Mouse (Mus musculus) midbrain, embryonic 15.5 days (tissue): ENCODE measurements around the gene Arl6ip1. TPM values are rescaled to one million over a fixed set of nuclear protein-coding genes. Genes with fewer than 3 reads are reported as not detected.
"Not testable (repeated sequence)": the region's sequence is repeated elsewhere in the genome, so short reads cannot be mapped to it uniquely, and the experiment has no call there.

Experiments used
- ATAC-seq: fragments of 200-750 bp; cut with Nextera tagmentation; replicated peaks from 2 replicates; pipeline ENCODE4 v1.8.0; 2017; ENCODE audit warnings: moderate TSS enrichment
- H3K27ac ChIP-seq: fragments of 300-500 bp; sonication (generic); 2 replicates; pipeline ENCODE4 v1.5.1; 2015; ENCODE audit warnings: mild to moderate bottlenecking, inconsistent platforms
- H3K27me3 ChIP-seq: fragments of 300-500 bp; sonication (generic); replicated peaks from 2 replicates; pipeline ENCODE4 v1.6.1; 2015; ENCODE audit warnings: inconsistent platforms
- H3K36me3 ChIP-seq: fragments of 300-500 bp; sonication (generic); replicated peaks from 2 replicates; pipeline ENCODE4 v1.6.1; 2015; ENCODE audit warnings: inconsistent platforms
- H3K4me1 ChIP-seq: fragments of 300-500 bp; sonication (generic); 2 replicates; pipeline ENCODE4 v1.6.1; 2015; ENCODE audit warnings: inconsistent platforms
- H3K4me2 ChIP-seq: fragments of 300-500 bp; sonication (generic); 2 replicates; pipeline ENCODE4 v1.6.1; 2015; ENCODE audit warnings: inconsistent platforms, mild to moderate bottlenecking, moderate library complexity
- H3K4me3 ChIP-seq: fragments of 300-500 bp; sonication (generic); 2 replicates; pipeline ENCODE4 v1.5.1; 2015; ENCODE audit warnings: mild to moderate bottlenecking, inconsistent platforms
- H3K9ac ChIP-seq: fragments of 300-500 bp; sonication (generic); 2 replicates; pipeline ENCODE4 v1.6.1; 2015; ENCODE audit warnings: mild to moderate bottlenecking, inconsistent platforms
- H3K9me3 ChIP-seq: fragments of 300-500 bp; sonication (generic); 2 replicates; pipeline ENCODE4 v1.6.1; 2016; ENCODE audit warnings: inconsistent platforms
- WGBS: fragments of 180-500 bp; shearing (Covaris S2); methylation state at CpG from one replicate; pipeline ENCODE4 v1.1.7; 2015; ENCODE audit warnings: mixed read lengths; 5-methylcytosine and 5-hydroxymethylcytosine counted together
- polyA plus RNA-seq: library from polyadenylated mRNA; unstranded; fragments of >200 nt; fragmentation: Nextera tagmentation; extraction: Ambion mirVana; gene quantifications from 2 replicates; pipeline ENCODE4 v1.2.1, GENCODE M21; 2015

Arl6ip1 gene
- polyA plus RNA-seq, result 442 and 503 TPM in 2 replicates

DNA sequence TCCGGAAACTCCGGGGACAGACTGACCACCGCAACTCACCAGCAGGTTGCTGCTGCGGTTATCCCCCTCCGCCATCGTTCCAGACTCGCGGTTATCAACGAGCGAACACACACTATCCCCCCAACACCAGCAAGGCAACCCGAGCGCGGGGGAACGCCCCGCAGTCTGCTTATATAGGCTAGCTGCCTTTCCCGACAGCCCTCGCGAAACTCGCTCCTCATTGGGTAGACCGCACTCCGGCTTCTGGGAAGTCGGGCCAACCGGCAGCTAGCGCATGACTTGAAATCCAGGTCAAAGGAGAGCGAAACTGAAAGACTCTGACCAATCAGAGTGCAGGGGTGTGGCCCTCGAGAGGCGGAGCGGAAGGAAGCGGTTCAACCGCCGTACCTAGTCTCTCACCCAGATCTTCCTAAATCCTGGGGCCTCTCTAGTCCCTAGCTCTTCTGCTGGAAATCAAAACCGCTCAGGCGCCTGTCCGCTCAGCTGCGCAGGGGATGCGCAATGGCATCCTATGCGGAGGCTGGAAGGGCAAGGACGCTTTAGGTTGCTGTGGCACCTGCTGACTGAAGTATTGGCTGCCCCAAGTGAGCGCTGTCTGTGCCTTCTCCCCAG lies at the start of gene Arl6ip1:
Gene Arl6ip1 (minus strand): TSS at position 233 of the 612 bp plus-strand sequence.
- Histone ChIP-seq H3K4me1 (peaks cover 35% of the 10 kb centered on the region), H3K27me3 (no peaks in the 10 kb centered on the region), H3K36me3 (0 out of 2 replicates have a peak, but pooled peaks cover 2% of the 10 kb centered on the region), H3K4me2 (peak within 1 kb of the TSS; percentile 90), H3K9ac (peak within 1 kb of the TSS; percentile 79), H3K9me3 (no peaks in the 10 kb centered on the region), H3K4me3 (peak within 1 kb of the TSS; percentile 96), H3K27ac (peak within 1 kb of the TSS; percentile 87)
- ATAC-seq, result peak; percentile 98
- WGBS, result under 1% methylated on average over 39 of the region's 39 CpGs

DNA sequence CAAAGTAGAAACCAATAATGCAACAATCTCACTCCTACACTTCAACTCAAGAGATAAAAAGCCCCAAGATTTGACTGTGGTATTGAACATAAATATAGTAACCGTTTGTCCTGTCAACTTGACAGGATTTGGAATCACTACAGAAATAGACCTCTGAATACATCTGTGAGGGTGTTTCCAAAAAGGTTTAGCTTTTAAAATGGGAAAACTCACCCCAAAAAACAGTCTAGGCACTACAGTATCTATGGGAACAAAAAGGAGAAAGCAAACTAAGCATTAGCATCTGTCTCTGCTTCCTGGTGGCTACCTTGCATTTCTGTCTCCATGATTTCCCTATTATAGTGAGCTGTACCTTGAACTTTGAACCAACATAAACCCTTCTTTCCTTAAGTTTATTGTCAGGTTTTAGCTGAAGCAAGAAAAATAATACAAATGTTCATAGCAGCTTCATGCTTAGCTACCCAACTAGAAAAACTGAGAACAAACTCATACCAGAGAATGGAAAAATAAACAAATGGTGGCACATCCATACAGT lies 46.4 kb upstream of the Arl6ip1 start:
- Histone ChIP-seq H3K4me3 (no peak overlapping the region), H3K4me2 (no peak overlapping the region), H3K36me3 (peaks cover 46% of the 10 kb centered on the region), H3K27me3 (no peaks in the 10 kb centered on the region), H3K4me1 (no peaks in the 10 kb centered on the region), H3K9me3 (no peaks in the 10 kb centered on the region), H3K27ac (no peak overlapping the region), H3K9ac (no peak overlapping the region)
- no peak for ATAC-seq
- 90% methylated on average over 1 of the region's 1 CpGs for WGBS

DNA sequence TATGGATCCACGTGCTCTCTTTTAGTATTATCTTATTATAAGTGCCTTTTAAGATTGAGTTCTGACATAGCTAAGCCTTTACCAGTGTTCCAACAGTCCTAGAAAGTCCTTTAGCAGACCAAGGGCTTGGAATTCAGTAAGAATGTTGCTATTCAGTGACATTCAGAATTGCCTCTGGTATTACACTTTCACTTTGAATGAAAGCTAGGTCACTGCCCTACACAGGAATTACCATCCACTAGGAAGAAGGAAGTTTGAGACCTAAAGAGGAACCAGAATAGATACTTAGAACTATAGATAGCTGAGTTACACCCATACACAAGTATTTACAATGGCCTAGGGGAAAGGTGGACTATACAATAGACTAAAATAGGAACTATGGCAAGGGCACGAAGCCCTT lies 40.7 kb upstream of the Arl6ip1 start:
- H3K4me1 ChIP-seq, H3K27ac ChIP-seq, H3K4me3 ChIP-seq, H3K4me2 ChIP-seq, H3K27me3 ChIP-seq, H3K9ac ChIP-seq, H3K9me3 ChIP-seq, ATAC-seq: not testable (repeated sequence)
- 95% methylated on average over 2 of the region's 2 CpGs for WGBS
- H3K36me3 ChIP-seq, result peaks cover 43% of the 10 kb centered on the region; the same call in 1 of the 2 replicates

DNA sequence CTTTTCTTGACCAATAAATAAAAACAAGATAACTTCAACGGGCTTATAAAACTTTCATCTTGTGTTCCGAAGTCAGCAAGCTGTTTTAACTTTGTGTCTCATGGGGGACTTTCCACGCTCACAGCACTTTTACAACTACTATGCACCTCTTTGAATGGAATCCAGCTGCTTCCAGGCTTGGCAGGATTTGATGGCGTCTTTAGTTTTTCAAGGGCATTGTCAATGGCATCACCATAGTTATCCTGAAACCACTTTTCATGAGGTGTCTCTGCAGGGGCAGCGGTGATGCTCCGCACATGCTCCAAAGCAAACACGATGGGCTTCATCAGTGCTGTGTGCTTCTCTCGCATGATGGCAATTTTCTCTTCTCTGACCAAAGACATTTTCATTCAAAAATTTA lies 33.5 kb upstream of the Arl6ip1 start:
- ATAC-seq, result no peak

DNA sequence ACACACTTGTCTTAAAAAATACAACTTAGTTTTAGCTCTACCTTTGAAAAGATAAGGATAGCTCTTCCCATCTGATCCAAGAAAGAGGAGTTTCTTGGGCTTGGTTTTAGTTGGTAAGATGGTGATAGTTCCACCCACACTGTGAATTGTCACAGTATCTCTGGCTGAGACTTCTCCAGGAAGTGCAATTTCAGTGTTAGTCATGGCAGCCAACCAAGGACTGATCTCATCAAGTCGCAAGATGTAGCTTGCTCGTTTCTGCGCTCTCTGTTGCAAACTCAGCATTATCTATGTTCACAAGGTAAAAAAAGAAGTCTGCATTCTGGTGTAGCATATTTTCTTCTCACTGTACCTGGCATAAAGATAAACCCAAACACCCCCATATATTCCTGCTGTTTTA lies 30.7 kb upstream of the Arl6ip1 start:
- Histone ChIP-seq H3K27ac (no peak overlapping the region), H3K9ac (no peak overlapping the region), H3K4me3 (no peak overlapping the region), H3K4me1 (no peaks in the 10 kb centered on the region), H3K4me2 (no peak overlapping the region), H3K9me3 (no peaks in the 10 kb centered on the region), H3K36me3 (peaks cover 36% of the 10 kb centered on the region), H3K27me3 (no peaks in the 10 kb centered on the region)
- ATAC-seq, result no peak
- 94% methylated on average over 3 of the region's 3 CpGs for WGBS

More for the DNA sequence above, 33.5 kb upstream of the Arl6ip1 start:
- no peak overlapping the region for H3K4me2 ChIP-seq
- H3K27ac ChIP-seq, result no peak overlapping the region
- no peaks in the 10 kb centered on the region for H3K9me3 ChIP-seq
- WGBS, result 91% methylated on average over 8 of the region's 8 CpGs
- H3K9ac ChIP-seq, result no peak overlapping the region
- H3K27me3 ChIP-seq, result no peaks in the 10 kb centered on the region
- peaks cover 39% of the 10 kb centered on the region for H3K36me3 ChIP-seq
- no peak overlapping the region for H3K4me3 ChIP-seq
- no peaks in the 10 kb centered on the region for H3K4me1 ChIP-seq

DNA sequence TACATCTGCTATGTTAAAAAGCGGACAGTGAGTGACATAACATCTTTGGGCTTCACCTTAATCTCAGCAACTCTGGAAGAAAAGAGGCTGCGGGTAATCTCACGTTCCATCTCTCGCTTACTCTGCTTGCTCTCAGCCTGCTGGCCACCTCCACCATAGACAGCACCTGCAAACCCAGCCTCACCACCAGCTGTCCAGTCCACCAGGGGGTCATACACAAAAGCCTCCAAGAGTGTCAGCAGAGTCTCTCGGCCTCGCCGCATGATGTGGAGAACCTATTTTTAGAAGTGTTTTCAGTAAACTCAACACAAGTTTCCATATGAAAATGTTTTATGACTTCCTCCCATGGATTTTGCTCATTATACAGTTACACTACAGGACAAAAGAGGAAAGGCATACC lies 27.0 kb upstream of the Arl6ip1 start:
- Histone ChIP-seq H3K4me3 (no peak overlapping the region), H3K4me2 (no peak overlapping the region), H3K4me1 (no peaks in the 10 kb centered on the region), H3K27me3 (no peaks in the 10 kb centered on the region), H3K36me3 (peaks cover 54% of the 10 kb centered on the region), H3K9me3 (no peaks in the 10 kb centered on the region), H3K9ac (no peak overlapping the region), H3K27ac (no peak overlapping the region)
- WGBS, result 97% methylated on average over 7 of the region's 7 CpGs
- ATAC-seq, result no peak

DNA sequence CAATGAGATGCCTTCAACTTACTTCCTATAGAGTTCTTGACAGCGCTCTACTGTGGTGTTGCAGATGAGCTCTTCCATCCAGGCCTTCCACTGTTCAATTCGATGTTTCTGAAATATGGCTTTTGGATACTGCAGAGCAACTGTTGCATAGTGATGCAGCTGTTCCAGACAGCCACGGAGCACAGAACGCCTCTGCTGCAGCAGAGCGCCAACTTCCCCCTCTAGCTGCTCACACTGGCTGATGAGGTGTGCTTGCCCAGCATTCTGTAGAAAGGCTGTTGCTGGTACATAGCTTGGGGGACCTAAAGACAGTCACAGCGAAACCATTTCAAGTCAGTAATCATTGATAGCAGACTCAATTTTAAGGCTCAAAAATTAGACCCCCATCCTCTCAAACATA lies 24.7 kb upstream of the Arl6ip1 start:
- no peaks in the 10 kb centered on the region for H3K9me3 ChIP-seq
- no peak for ATAC-seq
- H3K9ac ChIP-seq, result no peak overlapping the region
- no peaks in the 10 kb centered on the region for H3K4me1 ChIP-seq
- no peak overlapping the region for H3K27ac ChIP-seq
- H3K36me3 ChIP-seq, result peaks cover 45% of the 10 kb centered on the region
- H3K4me3 ChIP-seq, result no peak overlapping the region
- no peak overlapping the region for H3K4me2 ChIP-seq
- H3K27me3 ChIP-seq, result no peaks in the 10 kb centered on the region
- 97% methylated on average over 6 of the region's 6 CpGs for WGBS

DNA sequence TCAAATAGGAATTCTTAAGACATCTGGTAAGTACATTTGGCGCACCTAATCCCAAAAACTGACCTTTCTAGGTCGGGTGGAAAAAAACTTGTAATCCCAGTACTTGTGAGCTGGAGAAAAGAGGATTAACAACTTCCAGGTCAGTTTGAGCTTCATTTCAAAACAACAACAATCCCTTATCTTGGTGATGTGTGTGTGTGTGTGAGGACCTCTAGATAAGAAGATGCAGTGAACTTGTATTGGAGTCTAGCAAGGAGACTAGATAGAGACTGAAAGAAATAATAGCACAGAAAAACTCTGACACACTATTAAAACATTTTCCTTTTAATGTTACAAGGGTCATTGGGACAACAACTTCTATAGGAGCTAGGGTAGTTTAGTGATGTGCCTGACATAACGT lies 14.1 kb upstream of the Arl6ip1 start:
- Histone ChIP-seq H3K9me3 (no peaks in the 10 kb centered on the region), H3K4me3 (no peak overlapping the region), H3K4me2 (no peak overlapping the region), H3K4me1 (no peaks in the 10 kb centered on the region), H3K36me3 (peaks cover 56% of the 10 kb centered on the region), H3K27ac (no peak overlapping the region), H3K9ac (no peak overlapping the region), H3K27me3 (no peaks in the 10 kb centered on the region)
- 78% methylated on average over 3 of the region's 3 CpGs for WGBS
- no peak for ATAC-seq

DNA sequence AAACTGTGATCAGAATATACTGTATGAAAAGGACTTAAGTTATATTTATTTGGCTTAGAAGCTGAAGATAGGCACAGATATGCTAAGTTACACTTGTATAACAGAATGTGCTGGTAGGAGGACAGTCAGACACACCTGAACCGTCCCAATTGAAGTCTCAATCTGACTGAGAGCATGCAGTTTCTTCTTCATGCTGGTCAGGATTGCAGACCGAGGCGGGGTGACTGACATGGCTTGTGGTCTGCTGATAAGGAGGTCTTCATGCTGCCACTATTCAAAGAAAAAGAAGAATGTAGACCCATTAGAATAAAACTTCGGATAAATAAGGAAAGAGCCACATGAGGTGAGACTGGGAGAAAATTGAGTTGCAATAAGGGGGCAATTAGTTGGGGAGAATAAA lies 13.7 kb upstream of the Arl6ip1 start:
- peaks cover 57% of the 10 kb centered on the region for H3K36me3 ChIP-seq
- no peak overlapping the region for H3K4me2 ChIP-seq
- no peak overlapping the region for H3K27ac ChIP-seq
- WGBS, result 93% methylated on average over 4 of the region's 4 CpGs
- H3K27me3 ChIP-seq, result no peaks in the 10 kb centered on the region
- H3K4me1 ChIP-seq, result no peaks in the 10 kb centered on the region
- no peaks in the 10 kb centered on the region for H3K9me3 ChIP-seq
- H3K9ac ChIP-seq, result no peak overlapping the region
- ATAC-seq, result no peak
- H3K4me3 ChIP-seq, result no peak overlapping the region

DNA sequence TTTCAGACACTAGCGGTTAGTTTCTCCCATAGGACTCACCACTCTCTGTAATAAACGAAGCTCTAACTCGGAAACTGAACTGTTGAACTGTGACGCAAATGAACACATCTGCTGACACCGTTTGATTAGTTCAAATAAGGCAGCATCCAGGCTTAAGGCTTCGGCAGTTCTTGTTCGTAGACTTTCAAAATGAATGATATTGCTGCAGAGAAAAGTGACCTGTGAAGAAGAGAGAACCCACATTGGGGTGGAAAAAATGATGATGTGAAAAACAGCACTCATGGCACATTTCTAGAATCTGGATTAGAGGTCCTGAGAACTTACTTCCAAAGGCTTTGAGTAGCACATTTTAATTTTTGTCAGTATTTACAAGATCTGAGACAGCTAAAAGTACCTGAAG lies 11.8 kb upstream of the Arl6ip1 start:
- Histone ChIP-seq H3K27me3 (no peaks in the 10 kb centered on the region), H3K4me1 (no peaks in the 10 kb centered on the region), H3K4me3 (no peak overlapping the region), H3K9ac (no peak overlapping the region), H3K36me3 (peaks cover 69% of the 10 kb centered on the region), H3K9me3 (no peaks in the 10 kb centered on the region), H3K4me2 (no peak overlapping the region), H3K27ac (no peak overlapping the region)
- 94% methylated on average over 7 of the region's 7 CpGs for WGBS
- ATAC-seq, result no peak

DNA sequence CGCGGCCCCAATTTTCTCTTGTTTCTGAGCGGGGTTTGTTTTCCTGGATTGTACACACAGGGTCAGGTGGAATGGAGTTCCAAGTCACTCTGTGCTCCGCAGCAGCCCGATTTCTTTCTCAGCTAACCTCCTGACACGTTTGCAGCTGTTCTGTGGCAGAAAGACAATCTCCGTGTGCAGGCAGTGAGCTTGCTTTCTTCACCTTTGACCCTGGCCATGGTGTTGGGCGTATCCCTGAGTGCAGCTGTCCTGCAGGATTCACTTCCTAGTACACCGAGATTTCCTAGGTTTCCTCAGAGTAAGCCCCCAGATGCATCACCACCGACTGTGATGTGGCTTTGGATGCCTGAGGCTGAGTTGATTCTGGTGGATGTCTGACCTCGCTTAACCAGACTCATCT lies 5.7 kb upstream of the Arl6ip1 start:
- Histone ChIP-seq H3K36me3 (peaks cover 34% of the 10 kb centered on the region), H3K27me3 (no peaks in the 10 kb centered on the region), H3K4me2 (no peak overlapping the region), H3K27ac (no peak overlapping the region), H3K9me3 (no peaks in the 10 kb centered on the region), H3K9ac (no peak overlapping the region), H3K4me3 (no peak overlapping the region), H3K4me1 (peaks cover 4% of the 10 kb centered on the region; the same call in 1 of the 2 replicates)
- ATAC-seq, result no peak
- WGBS, result 82% methylated on average over 11 of the region's 11 CpGs

DNA sequence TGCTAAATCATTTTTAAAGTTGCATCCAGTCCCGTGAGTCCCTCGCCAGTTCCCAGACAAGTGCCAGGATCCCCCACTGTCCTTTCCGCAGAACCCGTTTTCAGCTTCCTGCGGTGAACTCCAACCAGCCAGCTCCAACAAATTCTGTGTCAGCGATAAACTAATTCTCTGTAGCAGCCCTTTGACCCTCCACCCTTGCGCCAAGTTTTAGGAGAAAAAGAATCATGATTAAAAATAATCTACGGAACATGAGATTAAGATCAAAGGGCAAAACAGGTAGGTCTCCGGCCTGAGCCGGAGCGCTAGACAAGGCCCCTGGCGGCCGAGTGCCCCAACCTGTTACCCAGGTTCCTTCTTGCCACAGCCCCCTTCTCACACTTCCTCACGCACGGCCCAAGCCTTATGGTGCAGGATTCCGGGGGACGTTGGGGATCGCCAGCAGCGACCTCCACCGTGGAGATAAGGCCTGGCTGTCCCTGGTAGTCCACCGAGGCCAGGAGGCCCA lies 485 bp downstream of the Arl6ip1 start:
- H3K36me3 ChIP-seq, result no peaks in the 10 kb centered on the region
- H3K27ac ChIP-seq, result peak overlapping the region; percentile 87
- under 1% methylated on average over 21 of the region's 21 CpGs for WGBS
- peak overlapping the region; percentile 79 for H3K9ac ChIP-seq
- peak overlapping the region; percentile 96 for H3K4me3 ChIP-seq
- no peaks in the 10 kb centered on the region for H3K27me3 ChIP-seq
- ATAC-seq, result peak; percentile 79
- H3K4me1 ChIP-seq, result peaks cover 35% of the 10 kb centered on the region
- H3K9me3 ChIP-seq, result no peaks in the 10 kb centered on the region
- peak overlapping the region; percentile 90 for H3K4me2 ChIP-seq
